Mouse (Mus musculus) brain, adult 10 weeks (tissue): ENCODE measurements around the gene Nradd. TPM values are rescaled to one million over a fixed set of nuclear protein-coding genes. Genes with fewer than 3 reads are reported as not detected.

Source experiments
- polyA plus RNA-seq: library from polyadenylated mRNA; stranded (reverse); fragments of 350-450 nt; fragmentation: Illumina TruSeq; extraction: RNeasy Lipid Tissue Mini Kit (QIAGEN cat#74804); gene quantifications from one replicate; pipeline ENCODE4 v1.2.3, GENCODE M21; 2015; ENCODE audit warnings: low read depth, low replicate concordance

Nradd gene
- 4.7 TPM for polyA plus RNA-seq

GRCm38 (mm10) chr9:110624361-110625166, at the start of gene Nradd:
TSS of gene Nradd (minus strand) at chr9:110624452.

GRCm38 (mm10) chr9:110656249-110657221, 32.3 kb upstream of the Nradd start, which contains the start of gene Ccdc12:
TSS of gene Ccdc12 (plus strand) at chr9:110656503.

GRCm38 (mm10) chr9:110653655-110654461, 29.6 kb upstream of the Nradd start, which contains the start of gene Nbeal2:
TSS of gene Nbeal2 (minus strand) at chr9:110654161.

Other genes starting within 250 kb of the Nradd start
- gene Ptpn23, start 216.2 kb downstream of the Nradd start, polyA plus RNA-seq: 35.9 TPM
- 0.91 TPM for gene Ngp, start 204.7 kb downstream of the Nradd start, polyA plus RNA-seq
- gene Klhl18, start 147.8 kb downstream of the Nradd start, polyA plus RNA-seq: 19.6 TPM
- 4.1 TPM for gene Kif9, start 147.5 kb downstream of the Nradd start, polyA plus RNA-seq
- gene Setd2, start 91.9 kb downstream of the Nradd start, polyA plus RNA-seq: 37.7 TPM
- gene Nbeal2, start 29.7 kb upstream of the Nradd start, polyA plus RNA-seq: 4.8 TPM
- gene Ccdc12, start 32.1 kb upstream of the Nradd start, polyA plus RNA-seq: 76.8 TPM
- gene Myl3, start 117.4 kb upstream of the Nradd start, polyA plus RNA-seq: not detected
- gene Pth1r, start 122.7 kb upstream of the Nradd start, polyA plus RNA-seq: 6.1 TPM
- gene Prss42, start 173.7 kb upstream of the Nradd start, polyA plus RNA-seq: not detected
- not detected for gene Prss44, start 189.5 kb upstream of the Nradd start, polyA plus RNA-seq
- gene Prss43, start 202.2 kb upstream of the Nradd start, polyA plus RNA-seq: 0.37 TPM
- gene Prss45, start 210.1 kb upstream of the Nradd start, polyA plus RNA-seq: 0.79 TPM
- gene Prss46, start 220.1 kb upstream of the Nradd start, polyA plus RNA-seq: not detected
- gene Prss50, start 233.5 kb upstream of the Nradd start, polyA plus RNA-seq: 0.62 TPM